Mouse (Mus musculus) liver, embryonic 14.5 days (tissue): ENCODE data around the gene Nrxn3. TPM values are rescaled to one million over a fixed set of nuclear protein-coding genes. Genes with fewer than 3 reads are reported as not detected.

Experiments
- ATAC-seq: fragments of 200-750 bp; cut with Nextera tagmentation; 2 replicates; pipeline ENCODE4 v1.8.0; 2017; ENCODE audit warnings: moderate number of reproducible peaks, mild to moderate bottlenecking, moderate library complexity; ENCODE audit not compliant: insufficient read depth
- DNase-seq, 3 experiments: peaks; one replicate each; pipeline ENCODE4 v3.0.0-alpha.2; 2012 to 2013; ENCODE audit warnings: low read depth in 3 of 3, low spot score in 3 of 3
- H3K27ac ChIP-seq: fragments of 300-500 bp; sonication (generic); 2 replicates; pipeline ENCODE4 v1.5.1; 2014; ENCODE audit warnings: moderate library complexity, mild to moderate bottlenecking, control low read depth, inconsistent platforms
- H3K27me3 ChIP-seq: fragments of 300-500 bp; sonication (generic); 2 replicates; pipeline ENCODE4 v1.6.1; 2014; ENCODE audit warnings: mild to moderate bottlenecking, low read length, moderate library complexity; ENCODE audit not compliant: control insufficient read depth, insufficient read depth
- H3K36me3 ChIP-seq: fragments of 300-500 bp; sonication (generic); replicated peaks from 2 replicates; pipeline ENCODE4 v1.6.1; 2014; ENCODE audit warnings: low read depth; ENCODE audit not compliant: control insufficient read depth, insufficient read depth
- H3K4me1 ChIP-seq, 2 experiments: fragments of 200-500 bp in 1 of 2; fragments of 300-500 bp in 1 of 2; sonication (generic) in 1 of 2; replicated peaks; 2 replicates each; pipeline ENCODE4 v1.6.1; 2012 to 2014; ENCODE audit warnings: antibody characterized with exemption in 1 of 2, inconsistent platforms in 1 of 2, low read length in 1 of 2; ENCODE audit not compliant: control insufficient read depth in 2 of 2, insufficient read depth in 2 of 2
- H3K4me2 ChIP-seq: fragments of 300-500 bp; sonication (generic); 2 replicates; pipeline ENCODE4 v1.6.1; 2014; ENCODE audit warnings: low read depth, mild to moderate bottlenecking, control low read depth, moderate library complexity
- H3K4me3 ChIP-seq, 2 experiments: fragments of 200-500 bp in 1 of 2; fragments of 300-500 bp in 1 of 2; sonication (generic) in 1 of 2; 2 replicates each; pipeline ENCODE4 v1.5.1; 2012 to 2014; ENCODE audit warnings: low read depth in 2 of 2, low read length in 2 of 2, mild to moderate bottlenecking in 2 of 2, control low read depth in 1 of 2, inconsistent platforms in 1 of 2, moderate library complexity in 1 of 2; ENCODE audit not compliant: insufficient read depth in 1 of 2
- H3K9ac ChIP-seq: fragments of 300-500 bp; sonication (generic); replicated peaks from 2 replicates; pipeline ENCODE4 v1.6.1; 2014; ENCODE audit warnings: mild to moderate bottlenecking, control low read depth, moderate library complexity
- H3K9me3 ChIP-seq: fragments of 300-500 bp; sonication (generic); 2 replicates; pipeline ENCODE4 v1.6.1; 2016; ENCODE audit warnings: low read length, mixed read lengths; ENCODE audit not compliant: control insufficient read depth
- CTCF ChIP-seq: IDR thresholded peaks from 2 replicates; pipeline ENCODE4 v1.5.1; 2016; ENCODE audit warnings: antibody characterized with exemption, low read depth, control low read depth
- EP300 ChIP-seq: IDR thresholded peaks from 2 replicates; pipeline ENCODE4 v1.6.1; 2016; ENCODE audit warnings: antibody characterized with exemption, low read depth
- WGBS: fragments of 180-500 bp; shearing (Covaris S2); extraction: QIAGEN DNeasy Blood & Tissue Kit; methylation state at CpG from one replicate; pipeline ENCODE4 v1.1.7; 2014; ENCODE audit not compliant: insufficient replicate concordance; 5-methylcytosine and 5-hydroxymethylcytosine counted together
- polyA plus RNA-seq, 2 experiments: library from polyadenylated mRNA; depleted of rRNA in 1 of 2; stranded (reverse) in 1 of 2; unstranded in 1 of 2; fragments of >200 nt; fragmentation: Nextera tagmentation in 1 of 2; extraction: Ambion mirVana in 1 of 2; gene quantifications; 2 replicates each; pipeline versions ENCODE4 v1.2.1 to v1.2.3; 2012 to 2014

Gene Nrxn3
- polyA plus RNA-seq, 2 experiments = 0.12 to 0.38 TPM

DNA sequence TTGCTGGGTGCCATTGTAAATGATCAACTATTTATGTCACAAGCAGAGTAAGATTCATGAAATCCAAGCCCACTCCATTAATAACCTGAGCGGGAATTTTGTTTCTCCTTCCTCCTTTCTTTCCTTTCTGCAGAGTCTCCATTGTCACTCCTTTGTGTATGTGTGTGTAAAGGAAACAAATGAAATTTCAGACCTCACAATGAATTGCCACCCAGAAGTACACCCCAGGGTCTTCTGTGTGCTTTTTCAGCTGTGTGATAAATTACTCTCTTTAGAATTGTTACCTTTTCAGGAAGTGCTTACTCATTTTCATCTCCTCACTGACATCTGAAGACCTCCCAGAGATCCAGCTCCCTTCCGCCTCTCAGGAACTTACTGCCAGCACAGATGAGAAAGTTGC lies 1506.4 kb downstream of the Nrxn3 start:
- WGBS = 51% methylated on average over 2 of the region's 2 CpGs
- Histone ChIP-seq H3K36me3 (no peaks in the 10 kb centered on the region), H3K9me3 (no peaks in the 10 kb centered on the region), H3K4me2 (no peak overlapping the region), H3K27me3 (no peaks in the 10 kb centered on the region), H3K4me3 (no peak overlapping the region), H3K4me1 (no peaks in the 10 kb centered on the region), H3K9ac (no peak overlapping the region), H3K27ac (no peak overlapping the region)
- no peak for DNase-seq
- no peak for ATAC-seq
- TF ChIP-seq EP300 (no peak), CTCF (no peak)

DNA sequence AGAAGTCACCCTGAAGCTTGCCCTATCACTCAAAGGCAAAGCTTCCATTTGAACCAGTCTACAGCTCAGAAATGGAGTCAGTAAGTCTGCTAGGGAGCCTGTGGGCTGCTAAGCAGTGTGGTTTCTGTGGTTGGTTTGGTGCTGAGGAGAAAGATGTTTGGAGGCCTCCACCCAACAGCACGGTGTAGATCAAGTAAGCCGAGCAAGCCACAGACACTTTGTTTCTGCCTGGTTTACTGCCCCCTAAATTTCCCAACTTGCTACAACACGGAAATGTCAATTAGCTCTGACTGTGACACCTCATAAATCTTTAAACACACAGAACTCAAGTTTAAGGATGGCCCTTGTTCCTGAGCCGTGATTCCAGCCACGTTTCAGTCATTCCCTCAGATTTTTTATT lies 1513.4 kb downstream of the Nrxn3 start:
- WGBS = 15% methylated on average over 5 of the region's 5 CpGs
- Histone ChIP-seq H3K36me3 (no peaks in the 10 kb centered on the region), H3K9ac (no peak overlapping the region), H3K4me2 (no peak overlapping the region), H3K9me3 (no peaks in the 10 kb centered on the region), H3K4me1 (no peaks in the 10 kb centered on the region), H3K27ac (no peak overlapping the region), H3K27me3 (no peaks in the 10 kb centered on the region), H3K4me3 (no peak overlapping the region)
- DNase-seq = no peak
- no peak for ATAC-seq
- TF ChIP-seq CTCF (no peak), EP300 (no peak)

- Histone ChIP-seq H3K36me3 (no peaks in the 10 kb centered on the region), H3K4me3 (no peak overlapping the region), H3K27me3 (no peaks in the 10 kb centered on the region), H3K4me2 (no peak overlapping the region), H3K9me3 (no peaks in the 10 kb centered on the region), H3K27ac (no peak overlapping the region), H3K9ac (no peak overlapping the region), H3K4me1 (no peaks in the 10 kb centered on the region)
- no peak for TF ChIP-seq CTCF
- no peak for TF ChIP-seq EP300
- 54% methylated on average over 4 of the region's 4 CpGs for WGBS
- DNase-seq (no peak), ATAC-seq (no peak)
These were observed 1537.6 kb downstream of the Nrxn3 start for GRCm38 (mm10) chr12:90260301-90260700.

DNA sequence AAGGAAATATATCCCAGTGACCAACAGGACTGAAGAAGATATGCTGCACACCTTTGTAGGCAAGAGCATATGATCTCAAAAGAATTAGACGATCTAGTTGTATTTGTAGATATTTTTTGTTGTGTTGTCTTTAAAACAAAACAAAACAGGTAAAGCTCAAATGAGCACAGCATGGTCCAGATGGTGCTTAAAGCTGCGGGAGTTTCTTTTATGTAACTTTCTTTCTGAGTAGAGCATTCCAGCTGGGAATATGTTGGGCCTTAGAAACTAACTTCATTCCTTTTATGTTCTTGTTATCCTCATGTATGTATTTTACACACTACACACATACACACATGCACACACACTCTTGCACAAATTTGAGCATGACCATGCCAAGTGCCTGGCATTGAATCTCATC lies 1545.4 kb downstream of the Nrxn3 start:
- H3K4me2 ChIP-seq = no peak overlapping the region
- H3K4me3 ChIP-seq = no peak overlapping the region
- H3K27ac ChIP-seq = no peak overlapping the region
- H3K36me3 ChIP-seq = no peaks in the 10 kb centered on the region
- no peaks in the 10 kb centered on the region for H3K27me3 ChIP-seq
- no peaks in the 10 kb centered on the region for H3K9me3 ChIP-seq
- no peak overlapping the region for H3K9ac ChIP-seq
- no peak for DNase-seq
- H3K4me1 ChIP-seq = no peaks in the 10 kb centered on the region
- 60% methylated on average over 2 of the region's 2 CpGs for WGBS
- TF ChIP-seq CTCF = no peak
- TF ChIP-seq EP300 = no peak
- no peak for ATAC-seq

GRCm38 (mm10) chr12:90270763-90271379 lies 1548.2 kb downstream of the Nrxn3 start:
- H3K27ac ChIP-seq = no peak overlapping the region
- no peaks in the 10 kb centered on the region for H3K4me1 ChIP-seq
- H3K36me3 ChIP-seq = no peaks in the 10 kb centered on the region
- no peak overlapping the region for H3K4me3 ChIP-seq
- H3K9me3 ChIP-seq = no peaks in the 10 kb centered on the region
- no peak overlapping the region for H3K9ac ChIP-seq
- no peak for TF ChIP-seq EP300
- TF ChIP-seq CTCF = no peak
- ATAC-seq (no peak), DNase-seq (no peak)
- no peak overlapping the region for H3K4me2 ChIP-seq
- no peaks in the 10 kb centered on the region for H3K27me3 ChIP-seq
